In the genomic region with DNA sequence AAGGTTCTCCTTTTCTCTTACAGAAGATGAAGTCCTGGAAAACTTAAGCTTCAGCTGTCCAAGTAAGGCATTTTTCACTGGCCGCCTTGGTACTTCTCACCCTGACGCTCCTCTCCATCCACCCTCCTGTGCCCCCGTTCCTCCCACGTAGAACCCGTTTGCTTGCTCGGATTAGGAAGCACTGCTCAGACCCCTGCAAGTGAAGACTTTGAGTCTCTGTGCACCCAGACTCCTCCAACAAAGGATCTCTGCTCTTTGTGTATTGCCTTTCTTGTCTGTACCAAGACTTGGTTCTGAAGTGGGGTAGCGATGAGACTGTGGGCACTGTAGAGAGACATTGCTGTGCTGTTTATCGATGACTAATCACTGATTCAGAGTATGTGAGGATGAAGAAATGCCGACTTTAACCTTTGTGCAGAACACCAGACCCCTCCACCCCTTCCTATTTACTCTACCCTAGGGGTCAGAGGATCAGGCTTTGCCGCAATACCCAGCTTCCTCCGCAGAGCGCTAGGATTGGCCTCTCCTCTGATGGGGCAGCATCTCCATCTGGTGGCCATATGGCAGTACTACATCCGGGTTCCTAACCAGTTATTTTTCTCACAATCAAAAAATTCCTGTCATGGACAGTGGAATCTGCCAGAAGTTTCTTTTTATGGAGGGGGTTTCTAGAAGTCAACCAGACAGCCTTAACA, we compare ENCODE assay signal across 7 mouse cellular contexts. TPM values are rescaled to one million over a fixed set of nuclear protein-coding genes. Genes with fewer than 3 reads are reported as not detected.
DNase-seq lines count a peak whose midpoint lies in the region.

No protein-coding gene starts in this region.

- WGBS in midbrain, embryonic 10.5 days: 35% methylated on average over 13 of the region's 13 CpGs

- H3K36me3 ChIP-seq in midbrain, embryonic 10.5 days: no peaks in the 10 kb centered on the region

- peak overlapping the region; percentile 59 for H3K27ac ChIP-seq in midbrain, embryonic 10.5 days (replicated peaks)

- peak; percentile 79 for DNase-seq in adrenal gland, postnatal 14 days
- peak; percentile 84 for DNase-seq in embryo, embryonic 10 days (ENCODE audit: low spot score)
- DNase-seq in gastrocnemius, postnatal 36 days: peak; percentile 17 to 27
- peak; percentile 41 for DNase-seq in kidney, adult 11 months
- DNase-seq in left cerebral cortex, postnatal 25 days (ENCODE audit: low spot score in 2 of 2): peak; percentile 77 to 81
- peak; percentile 80 for DNase-seq in midbrain, embryonic 10.5 days (ENCODE audit: low spot score)
- DNase-seq in skeletal muscle tissue, adult 2 months (ENCODE audit: low read depth, low spot score): peak; percentile 4

- H3K4me3 ChIP-seq in midbrain, embryonic 10.5 days: no peak overlapping the region; the same call in 1 of the 2 replicates

- H3K27me3 ChIP-seq in midbrain, embryonic 10.5 days (ENCODE audit: low read depth, poor library complexity, severe bottlenecking): no peaks in the 10 kb centered on the region

- no peaks in the 10 kb centered on the region for H3K9me3 ChIP-seq in midbrain, embryonic 10.5 days (replicated peaks)

- intact Hi-C loops in gastrocnemius, postnatal 36 days (cut with DNase I): no loop called here
- intact Hi-C loops in left cerebral cortex, postnatal 25 days (cut with DNase I): loop anchor here (1.0 to 5.0 kb wide), 2 partner anchors 108 to 201 kb away; no protein-coding TSS in a partner anchor

- H3K4me1 ChIP-seq in midbrain, embryonic 10.5 days: peaks cover 14% of the 10 kb centered on the region; the same call in 1 of the 2 replicates

RNA-seq across cellular contexts. Expression of a gene that starts 0.9 kb away (rescaled TPM):
- total RNA-seq in adrenal gland, postnatal 14 days (2021): 21.4 and 393 TPM in 2 replicates
- total RNA-seq in gastrocnemius, postnatal 36 days (2021): under 1 TPM in 1 of 2 experiments, not detected in 1; 0.26 TPM
- under 1 TPM; 0.16 to 0.30 TPM for total RNA-seq in left cerebral cortex, postnatal 25 days (2021)
- 0.07 TPM in 1 of 2 replicates, not detected in the other for polyA plus RNA-seq in midbrain, embryonic 10.5 days (2016; fragmentation: Nextera tagmentation; extraction: Ambion mirVana)

Comparison
In these comparisons a context has a peak if more than half of its experiments do, and no peak if none do; other contexts are left out.
1. DNase-seq: peak in every context shown above with its lines; median percentile 84 in embryo, embryonic 10 days; 80 in midbrain, embryonic 10.5 days; 79 in adrenal gland, postnatal 14 days; 79 in left cerebral cortex, postnatal 25 days; 41 in kidney, adult 11 months; 22 in gastrocnemius, postnatal 36 days; 4 in skeletal muscle tissue, adult 2 months.
2. RNA of a gene that starts 0.9 kb away (total RNA-seq): 21.4 to 393 TPM in adrenal gland, postnatal 14 days; 0.16 to 0.30 TPM in left cerebral cortex, postnatal 25 days and 0.26 TPM in gastrocnemius, postnatal 36 days; every median in the first group is over 10 times any median in the second.